Mouse (Mus musculus) splenic B cell, adult 2 months (primary cell): ENCODE measurements around the gene Arhgap22.

Source experiments
- DNase-seq: peaks from one replicate; pipeline ENCODE4 v3.0.0-alpha.2; 2011; ENCODE audit warnings: low read depth, low spot score
- H3K27me3 ChIP-seq: 2 replicates; pipeline ENCODE4 v1.6.1; 2012; ENCODE audit warnings: mild to moderate bottlenecking, low read length, moderate library complexity, mixed read lengths; ENCODE audit not compliant: control insufficient read depth, poor library complexity, insufficient read depth, severe bottlenecking
- H3K36me3 ChIP-seq: 2 replicates; pipeline ENCODE4 v1.6.1; 2012; ENCODE audit warnings: mild to moderate bottlenecking, low read length, moderate library complexity, mixed read lengths; ENCODE audit not compliant: control insufficient read depth, poor library complexity, insufficient read depth, severe bottlenecking

Arhgap22 gene

GRCm38 (mm10) chr14:33213823-33214766, at the start of gene Arhgap22:
TSS of gene Arhgap22 (plus strand) at chr14:33214026.
- Histone ChIP-seq H3K27me3 (no peaks in the 10 kb centered on the region), H3K36me3 (no peaks in the 10 kb centered on the region)
- peak; percentile 91 for DNase-seq

DNA sequence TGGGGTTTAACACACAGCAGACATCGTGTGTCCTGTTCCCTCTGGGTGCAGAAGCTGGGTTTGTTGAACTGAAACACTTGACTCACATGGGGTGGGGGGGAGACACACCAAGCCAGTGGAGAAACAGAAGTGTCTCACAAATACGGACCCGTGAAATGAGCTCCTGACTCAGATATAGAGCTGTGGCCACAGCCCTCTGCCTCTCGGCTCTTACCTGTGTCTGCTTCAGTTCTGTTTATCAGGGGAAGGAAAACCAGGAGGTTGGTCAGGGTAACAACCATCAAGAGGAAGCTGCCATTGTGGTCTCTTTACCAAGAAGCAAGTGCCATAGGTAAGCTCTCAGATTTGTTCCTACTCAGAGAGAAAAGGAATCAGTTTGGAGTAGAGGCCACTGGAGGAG, 45.1 kb upstream of the Arhgap22 start:
- peaks cover 2% of the 10 kb centered on the region for H3K36me3 ChIP-seq
- H3K27me3 ChIP-seq = no peaks in the 10 kb centered on the region
- peak; percentile 58 for DNase-seq

DNA sequence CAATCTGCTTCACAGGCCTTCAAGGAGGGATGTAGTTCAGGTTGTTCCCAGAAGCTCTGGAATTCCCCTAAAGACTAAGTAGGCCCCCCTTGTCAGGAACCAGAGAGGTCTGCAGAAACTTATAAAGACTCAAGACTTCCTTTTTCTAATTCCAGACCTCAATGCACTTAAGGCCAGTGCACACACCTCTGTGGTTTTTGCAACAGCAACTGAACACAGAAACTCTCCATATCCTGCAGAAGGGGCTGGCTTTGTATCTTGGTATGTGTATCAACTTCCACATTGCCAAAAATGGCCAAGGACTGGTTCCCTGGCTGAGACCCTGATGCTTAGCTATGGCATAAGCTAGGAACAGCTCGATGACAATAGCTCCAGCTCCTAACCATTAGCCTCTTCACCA, 41.9 kb upstream of the Arhgap22 start:
- peak; percentile 47 for DNase-seq
- peaks cover 2% of the 10 kb centered on the region for H3K36me3 ChIP-seq

DNA sequence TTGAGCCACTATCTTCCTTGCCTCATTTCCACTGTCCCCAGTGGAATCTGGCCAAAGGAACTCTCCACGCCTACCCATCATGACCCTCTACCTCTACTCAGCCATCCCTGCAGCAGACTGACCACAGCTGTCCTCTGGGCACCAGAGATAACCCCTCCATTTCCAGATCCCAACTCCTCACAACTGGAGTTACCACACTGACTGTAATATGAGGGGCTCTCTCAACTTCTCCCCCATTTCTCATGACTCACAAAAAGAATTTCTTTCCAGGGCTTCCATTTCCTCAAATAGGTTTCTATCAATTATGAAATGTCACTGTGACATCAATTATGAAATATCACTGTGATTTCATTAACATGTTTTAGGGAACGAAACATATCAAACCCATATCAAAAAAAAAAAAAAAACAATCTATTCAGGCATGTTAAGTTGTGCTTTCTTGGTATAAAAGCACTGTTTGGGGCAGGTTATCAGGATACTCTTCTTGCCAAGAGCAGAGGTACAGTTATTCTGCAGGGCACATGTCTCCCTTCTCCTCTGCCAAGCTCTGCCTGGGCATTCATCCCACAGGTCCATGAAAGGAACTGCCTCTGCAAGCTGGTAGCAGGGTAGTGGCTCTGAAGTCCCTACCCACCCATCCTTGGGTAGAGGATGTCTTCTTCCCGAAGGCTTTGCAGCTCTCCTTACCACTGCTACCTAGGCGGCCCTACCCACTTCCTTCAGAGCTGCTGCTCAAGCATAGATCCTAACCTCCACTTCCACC, 38.6 kb upstream of the Arhgap22 start:
- no peak for DNase-seq
- H3K36me3 ChIP-seq = peaks cover 3% of the 10 kb centered on the region; the same call in 1 of the 2 replicates
- H3K27me3 ChIP-seq = no peaks in the 10 kb centered on the region

More for the DNA sequence above, 41.9 kb upstream of the Arhgap22 start:
- H3K27me3 ChIP-seq = no peaks in the 10 kb centered on the region

- Histone ChIP-seq H3K27me3 (no peaks in the 10 kb centered on the region), H3K36me3 (peaks cover 5% of the 10 kb centered on the region)
- no peak for DNase-seq
Observed at GRCm38 (mm10) chr14:33180102-33180501, 33.7 kb upstream of the Arhgap22 start.

- H3K36me3 ChIP-seq = peaks cover 3% of the 10 kb centered on the region; the same call in 1 of the 2 replicates
- no peaks in the 10 kb centered on the region for H3K27me3 ChIP-seq
- DNase-seq = peak; percentile 96
Observed at GRCm38 (mm10) chr14:33185068-33185800, 28.6 kb upstream of the Arhgap22 start, which contains the start of gene Wdfy4. TSS of gene Wdfy4 (minus strand) at chr14:33185508.

GRCm38 (mm10) chr14:33187201-33187600, 26.6 kb upstream of the Arhgap22 start:
- Histone ChIP-seq H3K36me3 (no peaks in the 10 kb centered on the region), H3K27me3 (no peaks in the 10 kb centered on the region)
- DNase-seq = no peak

DNA sequence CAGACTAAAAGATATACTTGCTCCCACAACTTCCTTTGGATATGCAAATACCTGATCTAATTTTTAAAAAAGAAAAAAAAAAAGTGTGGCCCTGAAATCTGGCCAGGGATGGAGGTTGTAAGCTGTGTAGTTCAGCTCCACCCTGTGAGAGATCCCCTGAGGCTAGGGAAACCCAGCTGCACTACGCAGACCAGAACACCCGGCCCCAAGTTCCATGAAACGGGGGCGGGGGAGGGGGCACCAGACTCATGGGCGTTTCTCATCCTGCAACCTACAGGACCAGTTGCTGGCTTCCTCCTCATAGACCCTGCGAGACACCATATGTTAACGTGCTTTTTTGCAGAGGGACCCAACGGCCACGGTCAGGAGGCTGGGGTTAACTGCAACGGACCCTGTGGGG, 24.6 kb upstream of the Arhgap22 start:
- peak; percentile 61 for DNase-seq

DNA sequence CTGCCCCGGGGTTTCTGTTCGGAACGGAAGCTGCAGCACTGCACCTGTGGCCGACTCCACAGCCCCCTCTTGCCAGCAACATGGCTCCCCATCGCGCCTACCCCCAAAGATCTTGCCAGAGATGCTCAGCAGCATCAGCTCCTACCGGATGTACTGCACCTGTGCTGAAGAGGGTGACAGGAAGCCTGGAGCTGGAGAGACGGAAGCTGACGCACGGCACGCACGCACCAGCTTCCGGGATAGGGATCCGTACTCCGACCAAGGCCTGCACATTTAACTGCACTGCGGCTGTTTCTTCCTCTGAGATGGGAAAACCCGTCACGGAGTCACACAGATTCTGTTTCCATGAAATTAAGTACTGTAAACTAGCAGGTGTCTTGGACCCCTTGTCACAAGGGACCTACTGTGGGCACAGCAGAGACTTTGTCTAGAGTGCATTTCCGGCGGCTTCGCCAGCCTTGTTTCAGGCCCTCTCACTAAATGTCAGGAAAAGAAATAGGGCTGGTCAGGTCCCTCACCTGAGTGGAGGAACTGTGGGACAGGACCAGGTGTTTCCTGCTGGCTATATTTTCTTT, 23.9 kb upstream of the Arhgap22 start:
- H3K36me3 ChIP-seq = no peaks in the 10 kb centered on the region
- DNase-seq = peak; percentile 78
- no peaks in the 10 kb centered on the region for H3K27me3 ChIP-seq

More for the DNA sequence above, 24.6 kb upstream of the Arhgap22 start:
- no peaks in the 10 kb centered on the region for H3K27me3 ChIP-seq
- no peaks in the 10 kb centered on the region for H3K36me3 ChIP-seq

- peak; percentile 64 for DNase-seq
Observed at GRCm38 (mm10) chr14:33190646-33191045, 23.2 kb upstream of the Arhgap22 start.

DNA sequence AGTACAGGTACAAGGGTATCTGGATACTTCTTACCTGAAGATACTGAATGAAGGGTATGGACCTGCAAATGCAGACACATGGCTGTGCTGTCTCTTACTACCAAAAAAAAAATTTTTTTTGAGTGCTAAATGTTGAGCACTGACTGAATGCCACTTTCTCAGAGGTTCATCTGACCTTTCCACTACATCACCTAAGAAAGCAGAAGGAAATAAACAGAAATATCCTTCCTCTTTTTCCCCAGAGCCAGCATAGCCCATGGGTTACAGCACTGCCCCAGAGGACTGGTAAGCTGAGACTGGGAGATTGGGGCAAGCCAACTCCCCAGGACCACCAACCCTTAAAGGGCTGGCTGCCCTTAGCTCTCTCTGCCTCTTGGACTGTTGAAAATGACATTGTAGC, 20.1 kb upstream of the Arhgap22 start:
- H3K36me3 ChIP-seq = no peaks in the 10 kb centered on the region
- DNase-seq = peak; percentile 72
- no peaks in the 10 kb centered on the region for H3K27me3 ChIP-seq

More at GRCm38 (mm10) chr14:33190646-33191045, 23.2 kb upstream of the Arhgap22 start:
- H3K27me3 ChIP-seq = no peaks in the 10 kb centered on the region
- H3K36me3 ChIP-seq = no peaks in the 10 kb centered on the region

- Histone ChIP-seq H3K27me3 (no peaks in the 10 kb centered on the region), H3K36me3 (no peaks in the 10 kb centered on the region)
- DNase-seq = peak; percentile 66
Observed at GRCm38 (mm10) chr14:33194241-33194640, 19.6 kb upstream of the Arhgap22 start.

GRCm38 (mm10) chr14:33202161-33202560, 11.7 kb upstream of the Arhgap22 start:
- DNase-seq = no peak
- H3K27me3 ChIP-seq = no peaks in the 10 kb centered on the region
- H3K36me3 ChIP-seq = no peaks in the 10 kb centered on the region

DNA sequence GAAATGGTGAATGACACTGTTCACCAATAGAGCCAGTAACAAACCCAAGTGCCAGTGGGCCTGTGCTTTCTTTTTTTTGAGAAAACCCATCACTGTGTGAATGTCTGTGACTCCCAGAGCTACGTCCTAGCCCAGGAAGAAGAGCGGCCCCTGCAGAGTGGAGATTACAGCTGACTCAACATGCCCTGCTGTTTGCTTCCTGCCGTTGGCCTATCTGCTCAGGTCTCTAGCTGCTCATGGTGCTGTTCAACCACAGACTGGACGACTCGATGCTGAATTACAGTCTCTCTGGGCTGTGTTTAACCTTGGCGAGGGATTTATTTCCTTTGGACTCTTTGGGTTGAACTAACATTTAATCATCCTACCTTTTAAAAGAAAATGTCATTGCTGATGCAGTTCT, 10.9 kb upstream of the Arhgap22 start:
- DNase-seq = no peak
- Histone ChIP-seq H3K27me3 (no peaks in the 10 kb centered on the region), H3K36me3 (no peaks in the 10 kb centered on the region)
